Mouse (Mus musculus): ENCODE measurements around the gene Rasal1.

GRCm38 (mm10) chr5:120631128-120631527 lies 17.5 kb upstream of the Rasal1 start:
- TF ChIP-seq CTCF (IDR thresholded peaks at IDR 0.05; ENCODE audit: borderline replicate concordance, control insufficient read depth, extremely low read depth, insufficient read depth, low read length, poor library complexity) (no peak), POLR2A (IDR thresholded peaks at IDR 0.05; ENCODE audit: control insufficient read depth, extremely low read depth, insufficient read depth, low read length, poor library complexity) (peak; percentile 18; the same call in 1 of the 2 replicates)
